Mouse (Mus musculus) right cerebral cortex, postnatal 14 days (tissue): Measurements from ENCODE around the gene Stpg2.
A peak's percentile ranks its signal among the peaks of the same experiment; 100 is the strongest.
"Not testable (repeated sequence)": the region's sequence is repeated elsewhere in the genome, so short reads cannot be mapped to it uniquely, and the experiment has no call there.

Source experiments
- DNase-seq: peaks from one replicate; pipeline ENCODE4 v3.0.0; 2022

Stpg2 gene

GRCm38 (mm10) chr3:139495939-139496338 lies 290.4 kb downstream of the Stpg2 start:
- DNase-seq: no peak

- DNase-seq: no peak
Observed at GRCm38 (mm10) chr3:139502216-139502615, 296.7 kb downstream of the Stpg2 start.

- DNase-seq: peak; percentile 13
Observed at GRCm38 (mm10) chr3:139509275-139509985, 303.9 kb downstream of the Stpg2 start.

GRCm38 (mm10) chr3:139578496-139578895 lies 373.0 kb downstream of the Stpg2 start:
- DNase-seq: no peak

GRCm38 (mm10) chr3:139581298-139581697 lies 375.8 kb downstream of the Stpg2 start:
- no peak for DNase-seq

GRCm38 (mm10) chr3:139599508-139599907 lies 394.0 kb downstream of the Stpg2 start:
- DNase-seq: no peak

- DNase-seq: not testable (repeated sequence)
Observed at GRCm38 (mm10) chr3:139608267-139608666, 402.8 kb downstream of the Stpg2 start.

- no peak for DNase-seq
Observed at GRCm38 (mm10) chr3:139614641-139615040, 409.1 kb downstream of the Stpg2 start.

GRCm38 (mm10) chr3:139615791-139616190 lies 410.3 kb downstream of the Stpg2 start:
- DNase-seq: no peak

- DNase-seq: no peak
Observed at GRCm38 (mm10) chr3:139637887-139638286, 432.4 kb downstream of the Stpg2 start.

GRCm38 (mm10) chr3:139651505-139651904 lies 446.0 kb downstream of the Stpg2 start:
- no peak for DNase-seq

GRCm38 (mm10) chr3:139659416-139659815 lies 453.9 kb downstream of the Stpg2 start:
- DNase-seq: no peak

GRCm38 (mm10) chr3:139662241-139662640 lies 456.7 kb downstream of the Stpg2 start:
- no peak for DNase-seq

- DNase-seq: no peak
Observed at GRCm38 (mm10) chr3:139663712-139664245, 458.3 kb downstream of the Stpg2 start.

- no peak for DNase-seq
Observed at GRCm38 (mm10) chr3:139665047-139665446, 459.6 kb downstream of the Stpg2 start.

GRCm38 (mm10) chr3:139676192-139676591 lies 470.7 kb downstream of the Stpg2 start:
- no peak for DNase-seq

- no peak for DNase-seq
Observed at GRCm38 (mm10) chr3:139676723-139677122, 471.2 kb downstream of the Stpg2 start.

GRCm38 (mm10) chr3:139704238-139704637 lies 498.7 kb downstream of the Stpg2 start:
- DNase-seq: not testable (repeated sequence)

- DNase-seq: not testable (repeated sequence)
Observed at GRCm38 (mm10) chr3:139707396-139707795, 501.9 kb downstream of the Stpg2 start.

GRCm38 (mm10) chr3:139709794-139710193 lies 504.3 kb downstream of the Stpg2 start:
- DNase-seq: no peak

- DNase-seq: no peak
Observed at GRCm38 (mm10) chr3:139728751-139729150, 523.3 kb downstream of the Stpg2 start.

- DNase-seq: no peak
Observed at GRCm38 (mm10) chr3:139729248-139729647, 523.8 kb downstream of the Stpg2 start.

- DNase-seq: no peak
Observed at GRCm38 (mm10) chr3:139733156-139733555, 527.7 kb downstream of the Stpg2 start.

- no peak for DNase-seq
Observed at GRCm38 (mm10) chr3:139739388-139739787, 533.9 kb downstream of the Stpg2 start.
